Mouse (Mus musculus) T-helper 1 cell (primary cell): ENCODE data around the gene Abhd16a.

Experiments
- in situ Hi-C: fragments of 300-600 bp; cut with MboI, MseI; formaldehyde crosslinking; loops from one replicate; pipeline ENCODE4 v1.15.1; 2025; ENCODE audit warnings: high pct_unique_total_duplicates

Abhd16a gene

DNA sequence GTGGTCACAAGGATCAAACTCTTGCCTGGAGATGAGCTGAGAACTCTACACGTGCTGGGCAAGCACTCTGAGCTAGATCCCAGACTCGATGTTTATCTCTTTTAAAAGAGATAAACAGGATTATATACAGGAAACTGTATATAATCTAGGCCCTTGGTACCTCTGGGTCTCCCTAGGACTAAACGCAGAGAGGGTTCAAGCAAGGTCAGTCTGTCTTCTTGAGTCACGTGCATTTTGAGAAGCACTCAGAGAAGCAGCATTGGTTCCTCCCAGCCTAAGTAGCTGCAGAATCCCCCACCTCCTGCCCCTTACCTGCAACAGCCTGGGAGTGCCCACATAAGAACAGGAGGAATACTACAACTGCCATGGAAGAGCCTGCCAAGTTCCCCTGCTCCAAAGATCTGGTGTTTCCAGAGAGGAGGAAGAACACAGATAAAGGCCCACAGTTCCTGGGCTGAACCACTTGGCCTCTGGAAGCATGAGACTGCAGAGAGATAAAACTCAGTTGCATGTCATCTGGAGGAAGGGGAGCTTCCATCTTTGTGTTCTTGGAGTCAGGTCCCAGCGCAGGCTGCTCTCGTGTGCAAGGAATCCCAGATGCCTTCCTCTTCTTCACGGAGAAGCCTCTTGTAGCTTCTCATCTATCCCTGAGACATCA lies 3.7 kb upstream of the Abhd16a start, which contains the start of gene Ly6g6f:
Gene Ly6g6f, minus strand, starts transcription at position 403 of the 658 bp plus-strand sequence.
- in situ Hi-C loops, result no loop called here

DNA sequence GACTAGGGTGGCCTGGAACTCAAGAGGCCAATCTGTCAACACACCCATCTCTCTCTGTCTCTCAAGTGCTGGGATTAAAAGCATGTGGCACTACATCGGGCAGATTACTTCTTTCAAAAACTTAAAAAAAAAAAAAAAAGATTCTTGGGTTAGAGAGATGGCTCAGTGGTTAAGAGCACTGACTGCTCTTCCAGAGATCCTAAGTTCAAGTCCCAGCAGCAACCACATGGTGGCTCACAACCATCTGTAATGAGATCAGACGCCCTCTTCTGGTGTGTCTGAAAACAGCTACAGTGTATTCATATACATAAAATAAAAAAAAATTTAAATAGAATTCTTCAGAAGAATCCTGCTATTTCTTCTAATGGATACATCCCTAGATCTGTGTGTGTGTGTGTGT lies 912 bp upstream of the Abhd16a start:
- in situ Hi-C loops, result no loop called here

DNA sequence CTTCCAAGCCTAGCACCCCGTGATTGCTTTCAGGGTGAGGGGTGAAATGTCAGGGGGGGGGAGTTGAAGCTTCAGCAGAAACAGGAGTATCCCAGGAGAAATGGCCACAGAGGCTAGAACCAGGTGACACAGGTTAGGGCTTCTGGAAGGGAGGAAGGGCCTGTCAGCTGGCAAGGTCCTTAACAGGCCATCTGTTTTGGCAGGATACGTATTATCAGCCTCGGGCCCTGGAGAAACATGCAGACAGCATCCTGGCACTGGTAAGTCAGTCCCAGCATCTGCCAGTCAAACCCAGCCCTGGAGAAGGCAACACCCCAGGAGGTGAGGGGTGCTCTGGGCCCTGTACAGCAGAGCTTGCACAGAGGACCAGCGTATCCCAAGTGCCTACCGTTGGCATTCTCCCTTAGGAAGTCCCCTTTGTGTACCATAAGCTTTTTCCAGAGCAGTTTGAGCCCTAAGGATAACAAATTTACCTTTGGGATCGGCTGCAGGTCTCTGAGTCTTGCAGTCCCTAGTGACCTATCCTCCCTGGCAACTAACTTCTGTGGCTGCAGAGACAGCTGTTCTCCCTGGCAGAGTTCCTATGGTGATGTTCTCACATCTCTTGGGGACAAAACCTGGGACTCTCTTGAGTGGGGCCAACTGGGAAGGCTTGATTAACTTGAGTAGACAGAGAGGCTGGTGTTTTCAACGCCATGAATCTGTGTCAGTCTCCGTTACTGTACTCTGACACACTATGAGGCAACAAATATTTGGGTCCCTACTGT lies 1.3 kb downstream of the Abhd16a start:
- in situ Hi-C loops, result no loop called here

DNA sequence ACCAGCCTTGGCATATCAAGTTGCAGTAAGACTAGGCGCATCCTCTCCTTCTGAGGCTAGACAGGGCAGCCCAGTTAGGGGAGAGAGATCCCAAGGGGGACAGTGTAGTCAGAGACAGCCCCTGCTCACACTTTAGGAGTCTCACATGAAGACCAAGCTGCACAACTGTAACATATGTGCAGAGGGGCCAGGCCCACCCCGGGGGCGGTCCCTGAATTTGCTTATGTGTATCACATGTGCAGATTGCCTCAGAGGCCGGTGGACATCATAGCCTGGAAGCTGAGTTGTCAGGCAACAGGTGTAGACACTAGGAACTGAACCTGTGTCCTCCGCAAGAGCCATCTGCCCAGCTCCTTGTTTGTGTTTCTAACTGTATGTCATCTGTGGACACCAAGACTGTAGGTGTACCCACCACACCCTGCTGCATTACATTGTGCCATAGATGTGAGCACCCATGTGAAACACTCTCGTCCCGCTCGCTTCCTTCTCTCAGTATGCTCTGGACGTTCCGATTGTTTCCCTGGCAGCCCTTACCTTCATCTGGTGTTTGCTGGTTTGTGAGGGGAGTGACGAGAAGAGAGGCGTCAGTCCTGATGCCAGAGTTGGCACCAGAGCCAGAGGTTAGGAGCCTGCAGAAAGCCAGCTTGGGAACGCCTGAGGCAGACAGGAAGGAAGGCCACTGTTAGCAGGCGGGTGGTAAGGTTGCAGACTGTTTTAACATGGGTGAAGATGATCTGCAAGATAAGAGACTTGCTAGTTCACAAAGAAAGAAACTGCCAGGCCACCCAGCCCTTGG lies 3.5 kb downstream of the Abhd16a start:
- in situ Hi-C loops, result no loop called here

GRCm38 (mm10) chr17:35094475-35095365 lies 5.7 kb downstream of the Abhd16a start:
- in situ Hi-C loops, result no loop called here

GRCm38 (mm10) chr17:35096597-35096996 lies 7.5 kb downstream of the Abhd16a start:
- in situ Hi-C loops, result no loop called here

- in situ Hi-C loops, result no loop called here
Observed at GRCm38 (mm10) chr17:35097164-35097655, 8.1 kb downstream of the Abhd16a start.

GRCm38 (mm10) chr17:35100196-35100765 lies 11.2 kb downstream of the Abhd16a start:
- in situ Hi-C loops, result loop anchor here (25.0 kb wide), 1 partner anchor 463 kb away; the partner anchor contains the start of genes Atf6b, Fkbpl, Ppt2 and Prrt1

DNA sequence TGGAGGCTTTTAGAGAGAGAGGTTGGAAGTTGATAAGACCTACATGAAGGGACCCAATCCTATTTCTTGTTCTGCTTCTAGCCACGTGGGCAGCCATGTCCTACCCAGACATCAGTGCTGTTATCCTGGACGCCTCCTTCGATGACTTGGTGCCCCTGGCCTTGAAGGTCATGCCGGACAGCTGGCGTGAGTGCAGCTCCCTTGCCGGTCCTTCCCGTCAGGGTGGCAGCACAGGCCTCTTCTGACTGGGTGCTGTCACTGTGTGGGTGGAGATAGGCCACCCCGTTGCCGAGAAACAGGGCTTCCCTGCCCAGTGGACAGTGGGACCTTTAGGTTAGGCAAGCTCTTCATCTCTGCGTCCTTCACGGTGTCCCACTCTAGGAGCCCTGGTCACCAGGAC lies 12.1 kb downstream of the Abhd16a start:
- in situ Hi-C loops, result loop anchor here (25.0 kb wide), 1 partner anchor 464 kb away; the partner anchor contains the start of genes Atf6b, Fkbpl, Ppt2 and Prrt1

- in situ Hi-C loops, result loop anchor here (25.0 kb wide), 1 partner anchor 465 kb away; the partner anchor contains the start of genes Atf6b, Fkbpl, Ppt2 and Prrt1
Observed at GRCm38 (mm10) chr17:35102299-35102698, 13.2 kb downstream of the Abhd16a start.

GRCm38 (mm10) chr17:35103221-35103690 lies 14.2 kb downstream of the Abhd16a start:
- in situ Hi-C loops, result loop anchor here (25.0 kb wide), 1 partner anchor 466 kb away; the partner anchor contains the start of genes Atf6b, Fkbpl, Ppt2 and Prrt1

DNA sequence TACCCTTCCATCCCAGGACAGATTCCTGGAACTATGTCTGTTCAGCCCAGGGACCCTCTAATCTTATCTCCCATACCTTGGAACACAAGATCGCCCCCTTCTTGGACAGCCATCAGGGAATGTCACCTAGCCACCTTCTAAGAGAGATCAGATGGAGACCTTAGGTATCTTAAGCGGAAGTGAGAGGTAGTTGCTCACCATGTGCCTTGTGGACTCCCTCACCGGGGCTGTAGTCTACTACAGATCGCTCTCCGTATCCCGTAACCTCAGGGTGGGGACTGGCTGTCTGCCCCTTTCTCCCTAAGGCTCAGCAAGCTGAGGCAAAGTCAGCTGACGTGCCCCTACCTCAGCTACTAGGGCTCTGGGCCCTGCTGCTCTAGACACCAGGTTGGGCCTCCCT lies 15.0 kb downstream of the Abhd16a start:
- in situ Hi-C loops, result loop anchor here (25.0 kb wide), 1 partner anchor 467 kb away; the partner anchor contains the start of genes Atf6b, Fkbpl, Ppt2 and Prrt1

DNA sequence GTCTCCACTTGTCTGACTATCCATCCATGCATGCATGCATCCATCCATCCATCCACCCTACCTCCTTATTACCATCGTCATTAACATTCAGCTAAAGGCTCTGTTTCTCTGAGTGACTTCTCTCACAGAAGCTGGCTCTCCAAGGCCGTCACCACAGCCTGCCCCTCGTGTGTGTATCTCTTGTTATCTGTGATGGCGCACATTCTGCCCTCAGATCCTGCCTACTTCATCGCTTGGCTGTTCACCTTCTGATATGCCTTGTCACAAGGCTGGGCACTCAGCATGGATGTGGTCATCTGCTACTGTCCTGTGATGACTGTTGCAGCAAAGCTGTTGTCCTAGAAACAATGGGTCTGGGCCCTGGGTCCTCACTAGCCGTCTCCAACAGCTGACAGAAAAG lies 15.7 kb downstream of the Abhd16a start:
- in situ Hi-C loops, result loop anchor here (25.0 kb wide), 1 partner anchor 467 kb away; the partner anchor contains the start of genes Atf6b, Fkbpl, Ppt2 and Prrt1

DNA sequence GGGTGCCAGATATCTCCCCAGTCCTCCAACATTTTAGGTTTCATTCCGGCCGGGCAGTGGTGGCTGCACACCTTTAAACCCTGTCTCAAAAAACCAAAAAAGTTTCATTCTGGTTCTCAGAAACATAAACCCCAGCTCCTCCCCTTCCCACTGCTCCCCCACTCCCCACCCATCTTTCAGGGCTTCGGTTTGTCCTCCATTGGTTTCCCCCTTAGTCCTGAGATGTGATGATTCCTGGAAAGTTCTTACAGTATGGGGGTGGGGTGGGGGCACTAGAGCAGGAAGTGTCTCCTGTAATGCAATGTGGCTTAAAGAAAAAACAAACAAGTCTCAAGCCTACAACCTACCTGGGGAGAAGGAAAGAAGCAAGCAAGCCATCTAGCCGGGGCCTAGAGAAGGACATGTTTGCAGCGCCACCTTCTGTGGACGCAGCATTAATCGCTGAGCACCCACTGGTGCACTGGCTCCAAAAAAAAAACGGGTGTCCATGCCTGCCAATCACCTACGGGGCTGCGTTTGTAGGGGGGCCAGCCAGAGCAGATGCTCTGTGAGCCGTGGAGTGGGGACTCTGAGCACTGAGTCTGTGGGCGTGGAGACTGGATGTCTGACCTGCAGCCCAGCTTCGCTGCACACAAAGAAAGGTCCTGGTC lies 16.8 kb downstream of the Abhd16a start:
- in situ Hi-C loops, result loop anchor here (25.0 kb wide), 1 partner anchor 469 kb away; the partner anchor contains the start of genes Atf6b, Fkbpl, Ppt2 and Prrt1

DNA sequence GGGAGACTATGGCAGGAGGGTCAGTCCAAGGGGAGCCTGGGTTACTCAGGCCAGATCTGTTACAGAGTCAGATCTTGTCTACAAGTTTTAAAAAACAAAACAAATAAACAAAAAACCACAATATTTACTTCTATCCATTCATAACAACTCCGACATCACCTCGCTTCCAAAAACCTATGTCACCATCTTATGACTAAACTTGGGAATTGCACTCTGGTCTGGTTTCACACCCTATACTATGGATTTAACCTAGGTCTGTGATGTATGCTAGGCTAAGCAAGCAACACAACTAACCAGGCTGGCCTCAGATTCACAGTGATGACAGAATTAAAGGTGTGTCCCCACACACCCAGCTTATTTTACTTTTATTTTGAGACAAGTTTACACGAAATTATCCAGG lies 17.5 kb downstream of the Abhd16a start:
- in situ Hi-C loops, result loop anchor here (25.0 kb wide), 1 partner anchor 469 kb away; the partner anchor contains the start of genes Atf6b, Fkbpl, Ppt2 and Prrt1

GRCm38 (mm10) chr17:35108097-35108496 lies 19.0 kb downstream of the Abhd16a start, which contains the start of gene Ly6g5c:
Ly6g5c (plus strand) TSS chr17:35108279.
- in situ Hi-C loops, result loop anchor here (25.0 kb wide), 1 partner anchor 471 kb away; the partner anchor contains the start of genes Atf6b, Fkbpl, Ppt2 and Prrt1

DNA sequence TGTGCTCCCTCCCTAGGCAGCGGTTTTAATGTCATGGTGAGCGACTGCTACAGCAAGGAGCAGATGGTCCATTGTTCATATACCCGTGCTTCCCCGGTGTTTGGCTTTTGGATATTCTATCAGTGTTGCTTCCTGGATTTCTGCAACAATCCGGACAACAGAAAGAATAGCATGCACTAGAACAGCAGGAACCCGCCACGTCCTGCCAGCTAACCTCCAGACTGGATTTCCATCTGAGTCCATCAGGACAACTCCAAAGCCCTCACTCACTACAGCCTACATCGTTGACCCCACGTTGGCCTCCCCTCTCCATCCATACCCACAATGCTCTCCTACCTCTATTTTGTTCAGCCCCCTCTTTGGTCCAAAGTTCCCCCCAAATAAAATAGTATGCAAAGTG lies 22.7 kb downstream of the Abhd16a start:
- in situ Hi-C loops, result loop anchor here (25.0 kb wide), 1 partner anchor 474 kb away; the partner anchor contains the start of genes Atf6b, Fkbpl, Ppt2 and Prrt1
